Mouse (Mus musculus): Measurements from ENCODE around the gene Mipol1.

Mipol1 gene

DNA sequence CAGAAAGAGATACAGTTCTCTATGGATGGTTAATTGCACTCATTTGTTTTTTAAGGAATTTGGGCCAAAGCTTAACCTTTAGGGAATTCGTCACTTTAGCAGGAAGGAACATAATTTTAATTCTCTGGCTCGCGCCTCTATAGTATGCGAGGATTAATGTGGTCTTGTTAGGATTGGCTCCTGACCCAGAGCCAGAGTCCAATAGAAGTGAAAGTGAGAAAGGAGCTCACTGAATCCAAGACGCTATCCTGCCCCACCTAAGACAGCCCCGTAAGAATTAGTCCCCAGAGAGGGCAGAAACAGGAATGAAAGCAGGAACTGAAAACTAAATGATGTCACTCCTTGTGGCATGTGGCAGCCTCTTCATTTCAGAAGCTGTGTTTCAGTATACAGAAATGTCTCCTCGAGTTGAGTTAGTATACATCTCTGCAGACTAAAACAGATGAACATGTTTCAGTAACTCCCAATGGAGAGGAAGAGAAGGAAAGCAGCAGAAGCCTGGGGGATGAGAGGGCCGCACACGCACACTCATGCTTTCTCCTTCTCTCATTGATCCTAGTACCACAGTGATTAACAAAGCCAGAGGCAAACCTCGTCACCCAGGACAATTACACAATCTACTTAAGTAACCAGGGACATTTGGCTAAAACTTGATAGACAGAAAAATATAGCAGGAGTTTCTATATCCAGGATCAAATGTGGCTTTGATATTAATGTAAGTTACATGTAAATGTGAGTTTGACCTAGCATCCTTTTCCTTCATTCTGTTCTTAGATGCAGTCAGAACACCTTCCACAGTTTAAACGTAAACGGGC is 234.5 kb downstream of the Mipol1 start:
- in situ Hi-C loops (cut with MboI; ENCODE audit: low pct_unique_long_range_greater_than_20kb in 1 of 2, low sequenced_read_pairs in 2 of 2, unreplicated experiment in 1 of 2) = no loop called here

DNA sequence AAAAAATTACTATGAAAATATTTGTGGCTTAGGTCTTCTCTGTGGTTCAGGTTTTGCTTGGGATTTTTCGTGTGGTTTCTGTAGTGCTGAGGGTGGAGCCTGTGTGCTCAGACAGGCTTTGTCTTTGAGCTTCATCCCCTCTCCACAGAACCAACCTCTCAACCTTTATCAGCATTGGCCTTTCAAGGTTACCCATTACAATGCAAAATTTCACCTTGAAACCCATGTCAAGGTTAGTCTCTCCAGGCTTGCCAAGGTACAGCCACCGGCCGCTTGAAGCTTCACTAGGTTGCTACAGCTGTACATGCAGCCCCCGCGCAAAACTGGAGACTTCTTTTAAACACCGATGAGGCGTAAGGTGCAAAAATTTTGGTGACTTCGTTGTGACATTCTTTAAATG is 241.6 kb downstream of the Mipol1 start:
- in situ Hi-C loops (cut with MboI; ENCODE audit: low pct_unique_long_range_greater_than_20kb in 1 of 2, low sequenced_read_pairs in 2 of 2, unreplicated experiment in 1 of 2) = no loop called here

DNA sequence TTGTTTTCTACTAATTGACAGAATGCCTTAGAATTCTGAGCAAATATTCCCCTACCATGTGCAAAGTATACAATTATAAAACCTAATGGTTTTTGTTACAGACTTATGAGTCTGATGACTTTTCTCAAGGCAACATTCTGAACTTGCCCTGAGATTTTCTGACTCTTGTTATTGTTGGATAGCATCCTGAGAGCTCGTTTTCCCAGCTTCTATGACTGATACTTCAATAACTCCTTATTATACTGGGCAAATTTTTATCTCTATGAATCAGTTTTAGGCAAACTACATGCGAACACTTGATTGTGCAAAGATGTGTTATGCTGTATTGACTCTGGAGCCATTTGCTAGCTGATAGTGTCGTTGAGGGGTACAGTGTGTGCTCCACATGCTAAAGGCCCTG is 246.6 kb downstream of the Mipol1 start:
- in situ Hi-C loops (cut with MboI; ENCODE audit: low pct_unique_long_range_greater_than_20kb in 1 of 2, low sequenced_read_pairs in 2 of 2, unreplicated experiment in 1 of 2) = no loop called here

DNA sequence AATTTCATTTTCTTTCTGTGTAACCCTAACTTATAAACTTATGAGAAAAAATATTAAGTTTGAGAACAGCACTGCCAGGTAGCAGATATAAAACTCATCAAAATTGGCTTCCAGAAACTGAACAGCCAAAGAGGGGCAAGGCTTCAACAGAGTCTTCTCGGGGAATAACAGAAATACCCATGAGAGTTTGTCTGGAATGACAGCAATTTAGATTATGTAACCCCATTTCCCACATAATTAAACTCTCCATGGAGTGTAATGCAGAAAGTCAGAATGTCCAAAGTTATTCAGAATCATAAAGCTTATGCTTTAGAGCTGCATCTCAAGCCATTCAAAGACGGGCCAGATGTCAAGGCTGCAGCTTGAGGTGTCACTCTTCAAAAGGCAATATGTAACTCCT is 251.6 kb downstream of the Mipol1 start:
- in situ Hi-C loops (cut with MboI; ENCODE audit: low pct_unique_long_range_greater_than_20kb in 1 of 2, low sequenced_read_pairs in 2 of 2, unreplicated experiment in 1 of 2) = no loop called here

DNA sequence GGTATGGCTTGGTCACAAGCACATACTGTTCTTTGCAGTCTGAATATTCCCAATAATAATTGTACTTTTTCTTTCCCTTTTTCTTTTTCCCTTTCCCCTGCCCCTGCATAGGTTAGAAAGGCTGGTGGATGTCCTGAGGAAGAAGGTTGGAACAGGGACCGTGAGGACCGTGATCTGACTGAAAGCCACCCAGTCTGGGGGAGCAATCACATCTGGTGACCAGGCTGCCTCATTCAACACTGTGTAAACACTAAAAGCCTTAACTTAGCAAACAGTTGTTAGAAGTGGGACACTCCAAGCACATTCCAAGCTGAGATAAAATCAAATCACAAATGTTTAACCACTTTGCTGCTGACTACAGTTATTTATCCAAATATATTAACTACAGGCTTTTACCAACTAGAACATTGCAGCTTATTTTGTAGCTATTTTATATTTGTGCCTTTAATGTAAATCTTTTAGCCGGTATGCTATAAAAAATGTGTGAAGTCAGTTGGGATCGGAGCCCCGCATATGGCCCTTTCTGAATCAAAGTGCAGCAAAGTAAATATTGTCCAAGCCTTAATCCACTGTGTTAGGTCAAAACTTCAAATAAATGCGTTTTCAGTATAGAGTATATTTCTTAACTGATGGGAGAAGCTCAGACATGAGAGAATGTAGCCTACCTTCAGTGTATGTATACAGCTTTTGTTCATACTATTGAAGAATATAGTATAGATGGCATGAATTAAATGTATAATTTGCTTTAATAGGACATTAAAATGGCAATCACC is 266.3 kb downstream of the Mipol1 start:
- in situ Hi-C loops (cut with MboI; ENCODE audit: low pct_unique_long_range_greater_than_20kb in 1 of 2, low sequenced_read_pairs in 2 of 2, unreplicated experiment in 1 of 2) = no loop called here

DNA sequence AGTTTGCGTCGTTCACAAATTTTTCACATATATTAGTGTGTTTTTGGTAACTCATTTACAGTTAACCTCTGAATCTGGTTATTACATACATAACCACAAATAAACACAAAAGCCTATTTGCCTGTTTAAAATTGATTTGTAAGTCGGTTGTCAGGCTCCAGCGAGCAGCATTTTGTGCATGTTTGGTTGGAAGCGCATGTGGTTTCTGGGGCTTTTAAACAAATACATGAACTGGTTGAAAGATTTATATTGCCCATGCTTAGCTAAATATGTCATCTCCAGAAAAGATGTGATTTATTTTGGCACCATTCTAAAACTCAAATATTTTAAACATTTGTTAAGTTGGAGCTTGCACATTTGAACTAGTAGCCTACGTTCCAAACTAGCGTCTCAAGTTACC is 270.0 kb downstream of the Mipol1 start:
- in situ Hi-C loops (cut with MboI; ENCODE audit: low pct_unique_long_range_greater_than_20kb in 1 of 2, low sequenced_read_pairs in 2 of 2, unreplicated experiment in 1 of 2) = no loop called here

DNA sequence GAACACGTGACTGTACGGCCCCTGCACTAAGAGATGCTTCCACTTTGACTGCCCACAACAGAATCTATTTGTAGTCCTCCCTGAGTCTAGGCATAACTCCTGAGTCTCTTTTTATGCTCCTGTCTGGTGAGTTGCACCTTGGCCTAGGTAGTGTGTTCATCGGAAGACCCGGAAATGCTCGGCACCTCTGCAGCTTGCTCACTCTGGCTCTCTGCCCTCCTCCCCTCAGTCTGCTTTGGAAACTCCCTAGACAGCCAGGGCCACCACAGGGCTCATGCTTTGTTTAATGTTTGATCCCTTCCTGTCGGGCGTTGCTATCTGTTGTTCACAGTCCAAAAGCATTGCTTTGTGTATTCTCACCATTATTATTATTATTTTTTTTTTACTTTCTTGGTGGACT is 275.1 kb downstream of the Mipol1 start:
- in situ Hi-C loops (cut with MboI; ENCODE audit: low pct_unique_long_range_greater_than_20kb in 1 of 2, low sequenced_read_pairs in 2 of 2, unreplicated experiment in 1 of 2) = no loop called here

DNA sequence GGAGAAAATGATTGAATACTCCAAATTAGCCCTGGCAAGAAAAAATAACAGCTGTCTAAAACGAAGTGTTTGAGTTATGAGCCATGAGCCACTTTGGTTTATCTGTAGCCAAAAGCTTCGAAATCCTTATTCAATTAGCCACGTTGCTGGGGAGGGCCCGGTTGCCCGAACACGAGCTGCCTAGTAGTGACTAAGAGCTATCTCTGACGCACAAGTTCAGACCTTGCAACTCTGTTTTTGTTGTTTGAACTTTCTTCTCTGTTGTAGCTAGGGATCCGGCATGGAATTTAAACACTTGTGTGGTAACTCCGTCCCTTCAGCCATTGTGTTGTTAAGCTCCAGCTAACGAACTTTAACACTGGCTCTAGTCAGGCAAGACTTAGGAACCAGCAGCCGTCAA is 278.7 kb downstream of the Mipol1 start:
- in situ Hi-C loops (cut with MboI; ENCODE audit: low pct_unique_long_range_greater_than_20kb in 1 of 2, low sequenced_read_pairs in 2 of 2, unreplicated experiment in 1 of 2) = no loop called here

DNA sequence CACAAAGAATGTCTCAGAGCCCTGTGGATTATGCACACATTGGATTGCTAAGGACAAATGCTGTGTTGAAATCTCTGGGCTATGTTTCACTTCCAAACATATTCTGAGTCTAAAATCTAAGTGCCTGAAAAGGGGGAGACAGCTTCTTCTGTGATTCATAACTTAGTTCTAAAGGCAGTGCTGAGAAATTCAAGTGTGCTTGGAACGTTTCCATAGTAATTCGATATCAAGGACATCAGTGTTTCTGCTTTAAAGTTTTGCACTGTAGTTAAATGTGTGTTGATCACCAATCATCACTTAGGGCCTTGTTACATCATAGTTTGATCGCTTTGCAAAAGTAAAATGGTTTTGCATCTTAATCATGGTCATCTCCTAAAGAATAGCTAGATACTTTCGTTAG is 279.5 kb downstream of the Mipol1 start:
- in situ Hi-C loops (cut with MboI; ENCODE audit: low pct_unique_long_range_greater_than_20kb in 1 of 2, low sequenced_read_pairs in 2 of 2, unreplicated experiment in 1 of 2) = no loop called here

DNA sequence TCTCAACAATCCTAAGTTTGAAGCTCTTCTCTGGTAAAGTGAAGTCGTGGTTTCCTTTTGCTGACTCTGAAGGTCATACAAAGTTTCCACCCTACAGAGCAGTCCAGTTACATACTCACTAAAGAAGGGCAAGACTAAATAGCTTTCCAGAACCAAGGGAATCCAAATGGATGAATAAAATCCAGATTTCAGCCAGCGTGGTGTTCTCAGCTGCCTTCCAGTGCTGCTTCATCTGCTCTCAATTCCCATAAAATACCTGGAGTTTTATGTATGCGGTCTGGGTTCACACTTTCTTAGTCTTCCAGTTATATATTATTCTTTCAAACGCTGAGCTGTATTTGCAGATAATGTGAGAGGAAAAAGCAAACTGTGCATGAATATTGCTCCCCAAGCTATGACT is 280.9 kb downstream of the Mipol1 start:
- in situ Hi-C loops (cut with MboI; ENCODE audit: low pct_unique_long_range_greater_than_20kb in 1 of 2, low sequenced_read_pairs in 2 of 2, unreplicated experiment in 1 of 2) = no loop called here

DNA sequence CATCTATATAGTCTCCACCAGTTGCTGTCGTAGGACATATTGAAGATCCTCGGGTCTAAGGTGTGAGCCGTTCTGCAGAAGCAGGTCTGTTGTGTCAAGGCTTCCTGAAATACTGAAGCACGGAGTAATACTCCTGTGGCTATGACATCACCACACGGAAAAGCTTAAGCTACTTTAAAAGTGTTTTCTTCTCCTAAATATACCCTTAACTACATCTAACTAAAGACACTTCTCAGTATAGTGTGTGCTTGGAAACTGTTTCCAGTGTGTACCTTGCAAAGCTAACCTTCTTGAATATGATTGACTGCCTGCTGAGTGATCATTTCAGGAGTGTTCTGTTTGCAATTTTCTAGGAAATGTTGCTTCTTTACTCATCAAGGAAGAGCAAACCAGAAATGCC is 281.3 kb downstream of the Mipol1 start:
- in situ Hi-C loops (cut with MboI; ENCODE audit: low pct_unique_long_range_greater_than_20kb in 1 of 2, low sequenced_read_pairs in 2 of 2, unreplicated experiment in 1 of 2) = no loop called here

DNA sequence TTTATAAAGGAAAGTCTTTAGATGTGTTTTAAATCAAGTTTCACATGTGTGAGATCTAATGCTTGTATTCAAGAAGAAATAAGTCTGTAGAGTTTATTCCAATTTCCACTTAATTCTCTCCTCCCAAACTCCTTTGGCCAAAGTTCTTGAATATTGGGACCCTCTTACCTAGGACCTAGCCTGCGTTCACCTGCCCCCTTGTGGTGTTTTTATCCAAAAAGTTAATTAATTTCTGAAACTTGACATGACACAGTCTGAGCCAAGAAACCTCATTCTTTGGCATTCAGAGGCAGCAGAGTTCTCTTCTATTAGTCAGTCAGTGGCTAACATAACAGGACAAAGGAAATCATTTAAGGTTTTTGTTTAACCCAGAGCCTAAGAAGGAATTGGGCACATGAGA is 284.3 kb downstream of the Mipol1 start:
- in situ Hi-C loops (cut with MboI; ENCODE audit: low pct_unique_long_range_greater_than_20kb in 1 of 2, low sequenced_read_pairs in 2 of 2, unreplicated experiment in 1 of 2) = no loop called here

DNA sequence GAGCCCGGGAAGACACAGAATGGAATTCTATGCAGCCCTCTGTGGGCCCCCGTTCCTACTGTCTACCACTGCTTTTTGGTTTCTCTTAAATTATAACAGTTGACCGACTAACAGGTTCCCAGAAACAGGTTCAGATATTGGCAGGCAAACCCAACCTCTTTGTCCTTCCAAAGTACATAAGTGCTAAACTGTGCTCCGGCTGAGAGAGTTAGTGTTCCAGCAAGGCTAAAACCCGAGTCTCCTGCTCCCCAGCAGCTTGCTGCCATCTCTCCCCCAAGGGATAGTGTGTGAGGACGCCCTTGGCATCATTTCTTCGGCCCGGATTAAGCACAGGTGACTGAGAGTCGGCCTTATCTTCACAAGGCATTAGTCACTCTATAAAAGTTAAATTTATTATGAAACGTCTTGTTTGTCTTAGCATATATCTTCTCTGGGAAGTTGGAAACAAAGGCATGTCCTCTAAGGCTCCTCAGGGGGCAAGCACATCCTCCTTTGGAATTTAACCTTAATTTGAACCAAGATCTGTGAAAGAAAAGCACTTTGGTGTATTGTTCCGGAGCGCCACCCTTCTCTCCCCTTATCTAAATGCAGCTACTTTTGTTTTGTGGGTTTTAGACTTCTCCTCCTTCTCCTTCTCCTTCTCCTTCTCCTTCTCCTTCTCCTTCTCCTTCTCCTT is 285.6 kb downstream of the Mipol1 start:
- in situ Hi-C loops (cut with MboI; ENCODE audit: low pct_unique_long_range_greater_than_20kb in 1 of 2, low sequenced_read_pairs in 2 of 2, unreplicated experiment in 1 of 2) = no loop called here

DNA sequence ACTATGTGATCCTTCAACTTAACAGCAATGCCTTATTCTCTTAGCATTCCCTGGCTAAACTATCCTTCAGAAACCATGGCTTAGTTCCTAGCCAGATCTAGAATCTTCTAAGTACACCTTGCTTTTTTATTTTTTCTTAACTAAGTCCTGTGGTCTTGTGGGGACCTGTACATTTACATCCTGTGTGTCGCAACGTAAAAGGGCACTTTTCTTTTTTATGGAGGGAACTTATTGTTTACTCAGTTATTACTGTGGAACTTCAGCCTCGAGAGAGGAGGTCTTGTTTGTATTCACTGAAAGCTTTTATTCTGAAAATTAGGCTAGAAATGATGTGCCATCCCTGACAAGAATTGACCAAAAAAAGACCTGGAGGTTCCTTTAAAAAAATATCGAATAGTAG is 298.1 kb downstream of the Mipol1 start:
- in situ Hi-C loops (cut with MboI; ENCODE audit: low pct_unique_long_range_greater_than_20kb in 1 of 2, low sequenced_read_pairs in 2 of 2, unreplicated experiment in 1 of 2) = loop anchor here in 1 of 2 experiments (25.0 kb wide), 1 partner anchor 291 kb away; the partner anchor contains the start of genes Mipol1 and Prps1l3

DNA sequence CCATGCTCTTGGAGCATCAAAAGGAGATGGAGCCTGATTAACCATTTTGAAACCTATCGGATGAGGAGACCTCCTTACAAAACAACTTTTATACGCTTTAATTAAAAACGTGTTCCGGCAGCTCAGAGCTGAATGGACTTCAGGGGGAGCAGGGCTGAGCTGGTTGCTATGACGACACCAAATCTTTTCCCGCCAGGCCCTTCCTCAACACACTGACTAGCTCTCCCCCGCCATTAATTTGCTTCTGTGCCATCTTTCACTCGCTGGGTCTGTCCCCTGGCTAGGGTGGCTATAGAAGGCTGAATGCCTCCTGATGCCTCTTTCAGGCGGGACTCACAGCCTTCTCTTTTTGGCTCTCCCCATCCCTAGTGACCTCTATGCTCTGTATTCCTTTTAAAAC is 300.2 kb downstream of the Mipol1 start:
- in situ Hi-C loops (cut with MboI; ENCODE audit: low pct_unique_long_range_greater_than_20kb in 1 of 2, low sequenced_read_pairs in 2 of 2, unreplicated experiment in 1 of 2) = loop anchor here in 1 of 2 experiments (25.0 kb wide), 1 partner anchor 293 kb away; the partner anchor contains the start of genes Mipol1 and Prps1l3

DNA sequence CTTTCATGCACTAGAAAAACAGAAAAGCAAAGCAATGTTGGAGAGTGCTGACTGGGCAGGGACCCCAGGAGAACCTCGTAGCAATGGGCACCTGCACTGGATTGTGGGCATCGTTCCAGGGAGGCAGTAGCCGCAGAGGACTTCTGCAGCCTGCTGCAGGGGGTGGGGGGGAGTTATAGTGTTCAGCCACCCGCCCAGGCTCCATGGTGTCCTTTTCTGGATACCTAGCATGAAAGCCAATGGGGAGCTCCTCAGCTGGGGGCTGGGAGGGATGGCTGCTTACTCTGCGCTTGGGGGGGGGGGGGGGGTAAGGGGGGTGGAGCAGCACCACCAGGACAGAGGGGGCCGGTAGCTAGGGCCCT is 304.3 kb downstream of the Mipol1 start:
- in situ Hi-C loops (cut with MboI; ENCODE audit: low pct_unique_long_range_greater_than_20kb in 1 of 2, low sequenced_read_pairs in 2 of 2, unreplicated experiment in 1 of 2) = loop anchor here in 1 of 2 experiments (25.0 kb wide), 1 partner anchor 297 kb away; the partner anchor contains the start of genes Mipol1 and Prps1l3

DNA sequence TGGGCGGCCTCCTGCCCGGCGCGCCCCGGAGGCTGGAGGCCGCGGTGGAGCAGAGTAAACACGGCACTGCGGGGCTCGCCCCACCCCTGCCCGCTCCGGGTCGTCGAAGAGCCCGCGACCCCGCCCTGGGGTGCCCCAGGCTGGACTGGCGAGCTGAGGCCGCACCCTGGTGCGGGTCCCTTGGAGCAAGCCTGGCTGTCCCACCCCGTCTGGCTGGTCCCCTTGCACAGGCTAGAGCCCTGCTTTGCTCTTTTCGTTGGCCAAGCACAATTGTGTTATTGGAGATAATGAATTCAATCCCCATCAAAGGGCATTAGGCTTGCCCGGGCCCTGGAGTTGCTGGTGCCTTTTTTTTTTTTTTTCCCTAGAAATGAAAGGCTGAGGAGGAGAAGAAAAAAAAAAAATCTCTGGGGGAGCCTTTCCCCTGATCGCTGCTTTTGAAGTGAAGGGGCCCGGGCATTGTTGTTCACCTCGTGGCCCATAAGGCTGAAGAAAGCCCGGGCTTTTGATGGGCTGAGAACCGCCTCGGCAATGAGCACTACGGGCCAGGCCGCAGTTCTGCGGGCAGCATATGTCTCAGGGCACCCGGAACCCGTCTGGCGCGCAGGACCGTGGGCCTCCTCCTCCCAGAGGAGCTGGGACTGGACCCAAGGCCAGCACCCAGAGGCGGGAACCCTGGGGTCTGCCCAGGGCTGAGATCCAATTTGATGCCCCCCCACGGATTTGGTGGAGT is 304.8 kb downstream of the Mipol1 start:
- in situ Hi-C loops (cut with MboI; ENCODE audit: low pct_unique_long_range_greater_than_20kb in 1 of 2, low sequenced_read_pairs in 2 of 2, unreplicated experiment in 1 of 2) = loop anchor here in 1 of 2 experiments (25.0 kb wide), 1 partner anchor 298 kb away; the partner anchor contains the start of genes Mipol1 and Prps1l3

Measured in mouse embryonic stem cell (cell line).